Mouse (Mus musculus) kidney, adult 9 months (tissue): ENCODE results near the gene Ak3.
A peak's percentile ranks its signal among the peaks of the same experiment; 100 is the strongest.

ENCODE experiments used
- DNase-seq: peaks from one replicate; pipeline ENCODE4 v3.0.0; 2022

Gene Ak3

GRCm38 (mm10) chr19:29047334-29048170 lies at the start of gene Ak3:
Ak3 (minus strand) TSS chr19:29047961.
- peak; percentile 85 for DNase-seq

GRCm38 (mm10) chr19:29092194-29092593 lies 44.4 kb upstream of the Ak3 start:
- DNase-seq = no peak

GRCm38 (mm10) chr19:29088628-29089027 lies 40.9 kb upstream of the Ak3 start:
- no peak for DNase-seq

GRCm38 (mm10) chr19:29074802-29075201 lies 27.0 kb upstream of the Ak3 start:
- peak; percentile 44 for DNase-seq

- DNase-seq = no peak
Measured at GRCm38 (mm10) chr19:29069195-29069594, 21.4 kb upstream of the Ak3 start.

GRCm38 (mm10) chr19:29066981-29067471 lies 19.3 kb upstream of the Ak3 start:
- peak; percentile 95 for DNase-seq

GRCm38 (mm10) chr19:29064451-29065102 lies 16.8 kb upstream of the Ak3 start:
- peak; percentile 35 for DNase-seq

GRCm38 (mm10) chr19:29063577-29064363 lies 16.0 kb upstream of the Ak3 start:
- DNase-seq = peak; percentile 97

GRCm38 (mm10) chr19:29063009-29063408 lies 15.2 kb upstream of the Ak3 start:
- no peak for DNase-seq

GRCm38 (mm10) chr19:29060299-29060698 lies 12.5 kb upstream of the Ak3 start:
- DNase-seq = no peak

- DNase-seq = no peak
Measured at GRCm38 (mm10) chr19:29059688-29060087, 11.9 kb upstream of the Ak3 start.

GRCm38 (mm10) chr19:29058741-29059140 lies 11.0 kb upstream of the Ak3 start:
- no peak for DNase-seq

- no peak for DNase-seq
Measured at GRCm38 (mm10) chr19:29055469-29055868, 7.7 kb upstream of the Ak3 start.

- no peak for DNase-seq
Measured at GRCm38 (mm10) chr19:29054594-29054993, 6.8 kb upstream of the Ak3 start.

GRCm38 (mm10) chr19:29052786-29053185 lies 5.0 kb upstream of the Ak3 start:
- DNase-seq = no peak

GRCm38 (mm10) chr19:29050186-29050980 lies 2.6 kb upstream of the Ak3 start:
- DNase-seq = no peak

GRCm38 (mm10) chr19:29049401-29050075 lies 1.8 kb upstream of the Ak3 start:
- DNase-seq = no peak

- DNase-seq = peak; percentile 55
Measured at GRCm38 (mm10) chr19:29046961-29047333, 814 bp downstream of the Ak3 start.

GRCm38 (mm10) chr19:29045956-29046650 lies 1.7 kb downstream of the Ak3 start:
- DNase-seq = peak; percentile 51

- DNase-seq = peak; percentile 76
Measured at GRCm38 (mm10) chr19:29045369-29045768, 2.4 kb downstream of the Ak3 start.

GRCm38 (mm10) chr19:29044353-29044768 lies 3.4 kb downstream of the Ak3 start:
- no peak for DNase-seq
